Mouse (Mus musculus) midbrain, embryonic 10.5 days (tissue): ENCODE measurements at regions not wholly inside any gene's neighbourhood (a gene's known extent, or its start where the extent isn't known, plus 50 kb on each side); places are given as distances from the start of the nearest gene placed in this dataset.

ENCODE experiments used
- DNase-seq: peaks from one replicate; pipeline ENCODE4 v3.0.0-alpha.2; 2017; ENCODE audit warnings: low spot score
- H3K27ac ChIP-seq: fragments of 300-500 bp; sonication (generic); replicated peaks from 2 replicates; pipeline ENCODE4 v1.5.1; 2016; ENCODE audit warnings: mild to moderate bottlenecking
- H3K27me3 ChIP-seq: fragments of 300-500 bp; sonication (generic); 2 replicates; pipeline ENCODE4 v1.6.1; 2016; ENCODE audit warnings: low read depth, mild to moderate bottlenecking; ENCODE audit not compliant: poor library complexity, severe bottlenecking
- H3K36me3 ChIP-seq: fragments of 300-500 bp; sonication (generic); 2 replicates; pipeline ENCODE4 v1.6.1; 2016; ENCODE audit warnings: mild to moderate bottlenecking, moderate library complexity
- H3K4me1 ChIP-seq: fragments of 300-500 bp; sonication (generic); 2 replicates; pipeline ENCODE4 v1.6.1; 2016
- H3K4me3 ChIP-seq: fragments of 300-500 bp; sonication (generic); 2 replicates; pipeline ENCODE4 v1.5.1; 2016; ENCODE audit warnings: mild to moderate bottlenecking, moderate library complexity
- H3K9me3 ChIP-seq: fragments of 300-500 bp; sonication (generic); replicated peaks from 2 replicates; pipeline ENCODE4 v1.6.1; 2016; ENCODE audit warnings: mild to moderate bottlenecking
- WGBS: fragments of 180-500 bp; shearing (Covaris S2); methylation state at CpG from one replicate; pipeline ENCODE4 v1.1.7; 2016; 5-methylcytosine and 5-hydroxymethylcytosine counted together

DNA sequence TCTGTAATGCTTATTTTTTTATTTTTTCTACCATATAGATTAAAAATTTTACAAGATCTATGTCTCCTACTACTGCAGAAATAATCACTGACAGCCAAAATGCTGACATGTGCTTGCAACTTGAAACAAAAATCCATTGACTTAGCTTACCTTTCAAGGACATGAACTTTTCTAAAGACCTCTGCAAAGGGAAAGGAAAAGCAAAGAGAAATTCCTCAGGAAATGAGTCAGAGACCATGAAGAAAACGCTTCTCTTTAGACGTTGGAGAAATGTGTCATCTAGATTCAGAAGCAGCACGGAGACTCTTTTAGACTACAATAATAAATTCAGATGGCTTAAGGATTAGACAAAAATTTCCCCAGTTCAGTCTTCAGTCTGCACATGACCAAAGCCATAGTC lies 2188.6 kb upstream of the Tenm3 start:
- Histone ChIP-seq H3K9me3 (no peaks in the 10 kb centered on the region), H3K27ac (no peak overlapping the region), H3K36me3 (no peaks in the 10 kb centered on the region), H3K4me3 (no peak overlapping the region), H3K27me3 (no peaks in the 10 kb centered on the region), H3K4me1 (no peaks in the 10 kb centered on the region)
- DNase-seq, result no peak
- WGBS, result 74% methylated on average over 3 of the region's 3 CpGs

DNA sequence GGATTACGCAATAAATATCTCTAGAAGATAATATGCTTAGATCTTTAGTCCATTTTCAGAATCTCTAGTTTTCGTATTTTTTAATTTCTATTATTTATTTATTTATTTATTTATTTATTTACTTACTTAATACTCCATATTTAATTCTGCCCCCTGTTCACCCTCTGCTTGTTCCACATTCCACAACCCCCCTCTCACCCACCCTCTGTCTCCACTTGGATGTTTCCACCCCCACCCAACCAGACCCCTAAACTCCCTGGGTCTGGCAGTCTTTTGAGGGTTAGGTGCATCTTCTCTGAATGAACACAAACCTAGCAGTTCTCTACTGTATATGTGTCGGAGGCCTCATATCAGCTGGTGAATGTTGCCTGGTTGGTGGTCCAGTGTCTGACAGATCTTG lies 2166.8 kb upstream of the Tenm3 start:
- Histone ChIP-seq H3K4me3 (no peak overlapping the region), H3K9me3 (no peaks in the 10 kb centered on the region), H3K27ac (no peak overlapping the region), H3K27me3 (no peaks in the 10 kb centered on the region), H3K4me1 (no peaks in the 10 kb centered on the region), H3K36me3 (no peaks in the 10 kb centered on the region)
- no peak for DNase-seq
- WGBS, result 88% methylated on average over 3 of the region's 3 CpGs

DNA sequence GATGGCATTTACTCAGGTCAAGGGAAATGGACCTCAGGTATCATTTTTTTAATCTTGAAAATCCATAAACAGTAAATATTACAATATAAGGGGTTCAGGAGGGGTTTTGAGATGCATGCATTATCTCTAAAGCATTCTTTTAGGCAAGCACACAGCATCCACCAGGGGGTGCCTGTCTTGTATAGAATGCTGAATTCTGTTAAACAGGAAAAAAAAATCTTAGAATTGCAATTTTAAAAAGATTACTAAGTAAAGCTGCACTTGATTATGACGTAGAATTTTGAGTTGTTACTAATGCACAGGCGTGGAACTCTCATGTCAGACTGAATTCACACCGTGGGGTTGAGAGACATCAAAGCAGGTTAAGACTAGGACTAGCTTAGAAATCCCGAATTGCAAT lies 2123.6 kb upstream of the Tenm3 start:
- Histone ChIP-seq H3K4me1 (no peaks in the 10 kb centered on the region), H3K27me3 (no peaks in the 10 kb centered on the region), H3K4me3 (no peak overlapping the region), H3K27ac (no peak overlapping the region), H3K36me3 (no peaks in the 10 kb centered on the region), H3K9me3 (no peaks in the 10 kb centered on the region)
- WGBS, result 56% methylated on average over 4 of the region's 4 CpGs
- DNase-seq, result no peak

DNA sequence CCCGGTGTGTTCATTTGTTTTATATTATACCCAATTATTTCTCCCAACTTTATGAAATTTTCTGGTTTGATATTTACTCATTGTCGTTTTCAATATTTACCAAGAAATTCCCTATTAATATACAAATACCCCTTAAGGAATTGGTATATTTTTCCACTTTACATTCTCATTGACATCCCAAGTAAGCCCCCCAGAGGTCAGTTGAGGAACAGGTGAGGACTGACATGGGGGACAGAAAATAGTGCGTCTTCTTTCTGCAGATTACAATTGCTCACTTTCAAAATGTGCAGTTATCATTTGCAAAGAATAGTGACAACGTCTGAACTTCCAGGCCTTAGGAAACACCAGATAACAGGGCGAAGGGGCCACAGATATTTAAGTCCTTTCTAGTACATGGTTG lies 2073.8 kb upstream of the Tenm3 start:
- H3K4me3 ChIP-seq, result peak overlapping the region; percentile 83; the same call in 1 of the 2 replicates

DNA sequence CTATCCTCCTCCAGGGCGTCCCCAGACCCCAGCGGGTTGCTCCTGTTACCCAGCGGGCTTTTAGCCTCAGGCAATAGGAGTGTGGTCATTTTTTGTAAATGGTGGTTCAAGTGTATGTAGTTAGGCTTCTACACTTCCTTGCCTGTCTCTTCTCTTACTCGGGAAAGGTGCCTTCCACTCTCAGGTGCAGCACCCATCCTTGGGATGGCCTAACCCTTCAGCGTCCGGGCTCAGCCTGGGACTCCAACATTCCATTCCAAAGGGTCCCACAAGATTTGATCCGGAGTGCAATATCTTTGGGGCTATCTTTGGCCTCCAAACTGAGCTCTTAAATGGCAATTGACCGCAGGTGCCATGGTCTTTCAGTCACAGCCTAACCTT lies 2073.0 kb upstream of the Tenm3 start:
- peaks cover 29% of the 10 kb centered on the region for H3K27me3 ChIP-seq
- no peak for DNase-seq
- H3K36me3 ChIP-seq, result no peaks in the 10 kb centered on the region
- peaks cover 15% of the 10 kb centered on the region for H3K4me1 ChIP-seq
- H3K27ac ChIP-seq, result peak overlapping the region; percentile 75
- WGBS, result 2% methylated on average over 8 of the region's 8 CpGs
- peak overlapping the region; percentile 83 for H3K4me3 ChIP-seq
- H3K9me3 ChIP-seq, result no peaks in the 10 kb centered on the region

More for the DNA sequence above, 2073.8 kb upstream of the Tenm3 start:
- Histone ChIP-seq H3K27ac (no peak overlapping the region), H3K27me3 (peaks cover 29% of the 10 kb centered on the region), H3K4me1 (peaks cover 15% of the 10 kb centered on the region), H3K36me3 (no peaks in the 10 kb centered on the region), H3K9me3 (no peaks in the 10 kb centered on the region)
- no peak for DNase-seq
- WGBS, result 27% methylated on average over 5 of the region's 5 CpGs

DNA sequence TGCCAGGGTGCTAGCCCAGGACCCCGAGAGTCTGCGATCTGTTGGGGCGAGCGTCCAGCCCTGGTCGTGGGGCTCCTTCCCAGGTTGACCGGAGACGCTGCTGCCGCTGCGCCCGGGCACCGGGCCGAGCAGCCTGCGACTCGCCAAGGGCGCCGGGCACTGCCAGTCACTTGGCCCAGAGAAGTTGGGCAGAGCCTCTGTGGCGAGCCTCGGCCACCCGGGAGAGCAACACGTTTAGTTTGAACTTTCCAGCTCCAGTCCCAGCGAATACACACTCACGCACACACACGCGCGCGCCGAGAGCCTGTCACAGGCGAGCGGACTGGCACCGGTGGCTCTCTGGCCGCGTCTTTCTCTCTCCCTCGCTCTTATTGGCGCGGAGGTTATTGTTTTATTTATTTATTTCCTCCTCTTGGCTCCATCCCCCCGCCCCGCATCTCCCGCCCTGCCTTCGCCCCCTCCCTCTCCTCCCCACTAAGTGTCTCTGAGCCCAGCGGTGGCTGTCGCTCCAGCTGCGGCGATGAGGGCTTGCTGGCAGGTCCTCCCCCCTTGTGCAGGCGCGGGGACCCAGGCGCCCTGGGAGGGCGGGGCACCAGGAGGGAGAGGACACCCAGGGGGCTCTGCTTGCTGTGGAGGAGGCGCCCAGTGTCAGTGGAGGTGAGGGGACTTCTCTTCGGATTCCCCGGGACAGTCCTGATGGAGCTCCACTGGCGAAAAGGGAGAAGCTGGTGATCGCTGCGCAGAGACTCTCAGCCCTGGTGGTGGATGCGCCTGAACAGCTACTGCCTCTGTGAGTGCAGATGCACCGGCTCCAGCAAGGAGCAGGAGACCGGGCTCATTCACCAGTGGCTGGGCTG lies 2072.4 kb upstream of the Tenm3 start:
- Histone ChIP-seq H3K36me3 (no peaks in the 10 kb centered on the region), H3K27me3 (peaks cover 29% of the 10 kb centered on the region), H3K4me1 (peaks cover 15% of the 10 kb centered on the region), H3K9me3 (no peaks in the 10 kb centered on the region), H3K27ac (peak overlapping the region; percentile 75), H3K4me3 (peak overlapping the region; percentile 83)
- peak; percentile 72 for DNase-seq
- 0% methylated on average over 52 of the region's 56 CpGs for WGBS

DNA sequence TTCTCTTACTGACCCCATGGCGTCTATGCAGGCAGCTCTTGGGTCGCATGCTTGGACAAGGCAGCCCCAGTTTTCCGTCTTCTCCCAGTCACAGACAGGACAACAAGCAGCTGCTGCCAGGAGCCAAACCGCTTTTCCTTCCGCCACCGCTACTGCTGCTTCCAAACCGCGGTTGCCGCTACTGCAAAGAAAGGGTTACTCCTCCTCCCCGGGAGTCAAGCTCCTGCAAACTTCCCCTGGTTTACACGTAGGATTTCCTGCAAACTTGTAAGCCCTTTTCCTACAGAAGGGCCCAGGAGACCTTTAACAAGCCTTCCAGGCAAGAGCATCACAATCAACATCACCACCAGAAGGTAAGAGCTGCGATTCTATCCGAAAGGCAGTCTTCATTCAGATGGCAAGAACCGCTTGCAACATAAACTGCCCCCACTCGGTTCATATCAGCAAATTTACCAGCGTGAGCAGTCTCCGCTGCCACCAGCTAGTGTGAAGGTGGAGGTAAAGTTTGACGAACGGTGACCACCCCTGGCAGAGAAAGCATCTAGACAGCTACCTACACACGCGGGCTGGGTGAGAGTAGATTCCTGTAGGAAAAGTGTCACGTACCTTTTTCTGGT lies 2071.6 kb upstream of the Tenm3 start:
- Histone ChIP-seq H3K4me1 (peaks cover 15% of the 10 kb centered on the region), H3K27ac (peak overlapping the region; percentile 75), H3K4me3 (peak overlapping the region; percentile 83), H3K36me3 (no peaks in the 10 kb centered on the region), H3K27me3 (peaks cover 29% of the 10 kb centered on the region), H3K9me3 (no peaks in the 10 kb centered on the region)
- DNase-seq, result peak; percentile 70
- under 1% methylated on average over 22 of the region's 22 CpGs for WGBS

DNA sequence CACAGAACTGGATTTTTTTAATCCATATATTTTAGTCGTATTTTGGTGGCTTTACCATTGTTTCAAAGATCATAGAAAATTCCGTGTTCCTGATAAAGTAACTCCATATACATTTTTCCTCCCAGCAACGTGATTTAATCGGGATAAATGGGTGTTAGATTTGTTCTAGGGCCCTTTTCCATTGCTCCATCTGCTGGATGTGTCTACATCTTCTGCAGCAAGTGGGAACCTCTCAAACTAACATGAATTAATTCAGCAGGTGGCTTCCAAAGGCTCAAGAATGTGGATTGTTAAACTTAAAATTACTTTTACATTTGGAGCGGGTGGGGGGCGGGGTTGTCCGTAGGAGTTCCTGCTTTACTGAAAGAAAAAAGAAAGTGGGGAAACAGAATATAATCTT lies 2070.9 kb upstream of the Tenm3 start:
- no peaks in the 10 kb centered on the region for H3K9me3 ChIP-seq
- DNase-seq, result no peak
- H3K27me3 ChIP-seq, result peaks cover 29% of the 10 kb centered on the region
- H3K36me3 ChIP-seq, result no peaks in the 10 kb centered on the region
- H3K4me3 ChIP-seq, result peak overlapping the region; percentile 83
- H3K4me1 ChIP-seq, result peaks cover 15% of the 10 kb centered on the region
- no peak overlapping the region for H3K27ac ChIP-seq
- 17% methylated on average over 7 of the region's 7 CpGs for WGBS

DNA sequence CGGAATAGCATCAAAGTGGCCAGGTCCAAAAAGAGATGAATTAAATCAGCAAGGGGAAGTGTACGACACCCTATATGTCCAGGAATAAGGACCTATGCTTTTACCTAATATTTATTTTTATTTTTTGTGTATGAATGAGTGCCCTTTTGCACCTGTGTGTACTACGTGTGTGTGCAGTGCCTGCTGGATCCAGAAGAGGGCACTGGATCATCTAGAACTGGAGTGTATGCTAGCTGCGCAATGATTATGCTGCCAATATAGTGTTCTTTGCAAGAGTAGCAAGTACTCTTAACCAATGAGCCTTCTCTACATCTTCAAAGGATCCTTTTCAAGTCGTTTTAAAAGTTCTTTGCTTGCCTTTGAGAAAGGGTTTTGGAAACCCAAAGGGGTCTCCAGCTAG lies 2034.4 kb upstream of the Tenm3 start:
- no peak overlapping the region for H3K4me3 ChIP-seq
- no peak for DNase-seq
- WGBS, result 86% methylated on average over 5 of the region's 5 CpGs
- no peaks in the 10 kb centered on the region for H3K9me3 ChIP-seq
- H3K27ac ChIP-seq, result no peak overlapping the region
- H3K27me3 ChIP-seq, result no peaks in the 10 kb centered on the region
- no peaks in the 10 kb centered on the region for H3K4me1 ChIP-seq
- H3K36me3 ChIP-seq, result no peaks in the 10 kb centered on the region
